Mouse (Mus musculus) megakaryocyte-erythroid progenitor cell, adult 5-6 weeks (primary cell): ENCODE measurements around the gene Vpreb1. TPM values are rescaled to one million over a fixed set of nuclear protein-coding genes. Genes with fewer than 3 reads are reported as not detected.

Source experiments
- ATAC-seq: replicated peaks from 2 replicates; pipeline ENCODE4 v1.8.0; 2016; ENCODE audit warnings: mild to moderate bottlenecking, inconsistent platforms; ENCODE audit not compliant: severe bottlenecking, poor library complexity, low FRiP score, low TSS enrichment
- total RNA-seq, 2 experiments: library from RNA; stranded (forward) in 1 of 2; stranded (reverse) in 1 of 2; fragments of 200-1000, 215-1000 nt in 1 of 2; fragments of >200 nt in 1 of 2; fragmentation: Nextera tagmentation in 1 of 2; gene quantifications; 2 replicates each; pipeline ENCODE4 v1.2.3; 2014 to 2017

Vpreb1 gene
- 70.5 TPM in 1 of 2 replicates, not detected in the other for total RNA-seq (2014; fragmentation: Nextera tagmentation)
- 0.91 TPM in 1 of 2 replicates, not detected in the other for total RNA-seq (2017)

- peak; percentile 94 for ATAC-seq
Measured at GRCm38 (mm10) chr16:16870617-16871331, at the start of gene Vpreb1, which contains the start of gene Top3b. TSS of gene Vpreb1 (minus strand) at chr16:16870843. TSS of gene Top3b (plus strand) at chr16:16870736.

- ATAC-seq = no peak
Measured at GRCm38 (mm10) chr16:16918441-16919117, 47.9 kb upstream of the Vpreb1 start.

GRCm38 (mm10) chr16:16913440-16913839 lies 42.8 kb upstream of the Vpreb1 start:
- no peak for ATAC-seq

- peak; percentile 93 for ATAC-seq
Measured at GRCm38 (mm10) chr16:16911641-16912597, 41.3 kb upstream of the Vpreb1 start.

GRCm38 (mm10) chr16:16907799-16908198 lies 37.2 kb upstream of the Vpreb1 start:
- no peak for ATAC-seq

GRCm38 (mm10) chr16:16903188-16903587 lies 32.5 kb upstream of the Vpreb1 start:
- ATAC-seq = no peak

GRCm38 (mm10) chr16:16902329-16902728 lies 31.7 kb upstream of the Vpreb1 start:
- ATAC-seq = no peak

GRCm38 (mm10) chr16:16897056-16897584 lies 26.5 kb upstream of the Vpreb1 start:
- no peak for ATAC-seq

GRCm38 (mm10) chr16:16896382-16897055 lies 25.9 kb upstream of the Vpreb1 start, which contains the start of gene Ppm1f:
TSS of gene Ppm1f (plus strand) at chr16:16896469.
- ATAC-seq = peak; percentile 93

GRCm38 (mm10) chr16:16896015-16896381 lies 25.4 kb upstream of the Vpreb1 start:
- ATAC-seq = no peak; the same call in 1 of the 2 replicates

GRCm38 (mm10) chr16:16892366-16892765 lies 21.7 kb upstream of the Vpreb1 start:
- ATAC-seq = no peak

GRCm38 (mm10) chr16:16888341-16888740 lies 17.7 kb upstream of the Vpreb1 start:
- ATAC-seq = no peak

- ATAC-seq = no peak
Measured at GRCm38 (mm10) chr16:16879025-16879424, 8.4 kb upstream of the Vpreb1 start.

GRCm38 (mm10) chr16:16870241-16870616 lies 414 bp downstream of the Vpreb1 start:
- ATAC-seq = no peak

- no peak for ATAC-seq
Measured at GRCm38 (mm10) chr16:16865696-16866561, 4.7 kb downstream of the Vpreb1 start.

GRCm38 (mm10) chr16:16865217-16865616 lies 5.4 kb downstream of the Vpreb1 start:
- peak; percentile 54 for ATAC-seq

- no peak for ATAC-seq
Measured at GRCm38 (mm10) chr16:16863978-16864377, 6.7 kb downstream of the Vpreb1 start, which contains the start of gene Igll1. TSS of gene Igll1 (minus strand) at chr16:16863985.

- ATAC-seq = no peak
Measured at GRCm38 (mm10) chr16:16862288-16862687, 8.4 kb downstream of the Vpreb1 start.
